Mouse (Mus musculus) liver, embryonic 15.5 days (tissue): ENCODE data around the gene Syngr4. TPM values are rescaled to one million over a fixed set of nuclear protein-coding genes. Genes with fewer than 3 reads are reported as not detected.

Experiments used
- ATAC-seq: fragments of 200-750 bp; cut with Nextera tagmentation; 2 replicates; pipeline ENCODE4 v1.8.0; 2017; ENCODE audit warnings: moderate number of reproducible peaks, mild to moderate bottlenecking, moderate library complexity; ENCODE audit not compliant: insufficient read depth
- H3K27ac ChIP-seq: fragments of 300-500 bp; sonication (generic); replicated peaks from 2 replicates; pipeline ENCODE4 v1.5.1; 2015; ENCODE audit warnings: mild to moderate bottlenecking, inconsistent platforms
- H3K27me3 ChIP-seq: fragments of 300-500 bp; sonication (generic); 2 replicates; pipeline ENCODE4 v1.6.1; 2015; ENCODE audit warnings: mild to moderate bottlenecking, inconsistent platforms
- H3K36me3 ChIP-seq: fragments of 300-500 bp; sonication (generic); replicated peaks from 2 replicates; pipeline ENCODE4 v1.6.1; 2015; ENCODE audit warnings: moderate library complexity, mild to moderate bottlenecking, inconsistent platforms
- H3K4me1 ChIP-seq: fragments of 300-500 bp; sonication (generic); replicated peaks from 2 replicates; pipeline ENCODE4 v1.6.1; 2015; ENCODE audit warnings: inconsistent platforms
- H3K4me2 ChIP-seq: fragments of 300-500 bp; sonication (generic); 2 replicates; pipeline ENCODE4 v1.6.1; 2015; ENCODE audit warnings: moderate library complexity, mild to moderate bottlenecking, inconsistent platforms
- H3K4me3 ChIP-seq: fragments of 300-500 bp; sonication (generic); replicated peaks from 2 replicates; pipeline ENCODE4 v1.5.1; 2015; ENCODE audit warnings: mild to moderate bottlenecking, inconsistent platforms
- H3K9ac ChIP-seq: fragments of 300-500 bp; sonication (generic); 2 replicates; pipeline ENCODE4 v1.6.1; 2015; ENCODE audit warnings: moderate library complexity, mild to moderate bottlenecking, inconsistent platforms
- H3K9me3 ChIP-seq: fragments of 300-500 bp; sonication (generic); replicated peaks from 2 replicates; pipeline ENCODE4 v1.6.1; 2016; ENCODE audit warnings: inconsistent platforms
- WGBS: fragments of 180-500 bp; shearing (Covaris S2); methylation state at CpG from one replicate; pipeline ENCODE4 v1.1.7; 2015; ENCODE audit warnings: mixed read lengths; ENCODE audit not compliant: insufficient replicate concordance; 5-methylcytosine and 5-hydroxymethylcytosine counted together
- polyA plus RNA-seq: library from polyadenylated mRNA; unstranded; fragments of >200 nt; fragmentation: Nextera tagmentation; extraction: Ambion mirVana; gene quantifications from 2 replicates; pipeline ENCODE4 v1.2.1, GENCODE M21; 2015

Gene Syngr4
- polyA plus RNA-seq, 1 experiment from 2014 or later: 0.94 TPM

GRCm38 (mm10) chr7:45922928-45923761, 26.6 kb upstream of the Syngr4 start:
- Histone ChIP-seq H3K4me1 (peaks cover 62% of the 10 kb centered on the region), H3K9me3 (no peaks in the 10 kb centered on the region), H3K27ac (peak overlapping the region; percentile 87), H3K4me2 (peak overlapping the region; percentile 72), H3K27me3 (no peaks in the 10 kb centered on the region; the same call in 1 of the 2 replicates), H3K36me3 (peaks cover 7% of the 10 kb centered on the region; the same call in 1 of the 2 replicates), H3K4me3 (peak overlapping the region; percentile 60), H3K9ac (peak overlapping the region; percentile 28)
- ATAC-seq: peak; percentile 83
- WGBS: under 1% methylated on average over 37 of the region's 37 CpGs

GRCm38 (mm10) chr7:45921950-45922600, 25.6 kb upstream of the Syngr4 start:
- ATAC-seq: no peak
- Histone ChIP-seq H3K27ac (peak overlapping the region; percentile 87), H3K4me1 (peaks cover 73% of the 10 kb centered on the region), H3K9me3 (no peaks in the 10 kb centered on the region), H3K4me3 (0 out of 2 replicates have a peak overlapping the region, but pooled peaks have one; percentile 60), H3K4me2 (peak overlapping the region; percentile 73), H3K36me3 (peaks cover 15% of the 10 kb centered on the region; the same call in 1 of the 2 replicates), H3K9ac (peak overlapping the region; percentile 23; the same call in 1 of the 2 replicates), H3K27me3 (no peaks in the 10 kb centered on the region)
- WGBS: 49% methylated on average over 12 of the region's 12 CpGs

GRCm38 (mm10) chr7:45921242-45921621, 24.7 kb upstream of the Syngr4 start, which contains the start of gene Emp3:
TSS of gene Emp3 (minus strand) at chr7:45921404.
- Histone ChIP-seq H3K27ac (peak within 1 kb of the TSS; percentile 87), H3K27me3 (no peaks in the 10 kb centered on the region), H3K36me3 (peaks cover 15% of the 10 kb centered on the region; the same call in 1 of the 2 replicates), H3K9me3 (no peaks in the 10 kb centered on the region), H3K4me2 (peak within 1 kb of the TSS; percentile 73), H3K4me3 (peak within 1 kb of the TSS; percentile 58), H3K9ac (peak within 1 kb of the TSS; percentile 59), H3K4me1 (peaks cover 81% of the 10 kb centered on the region)
- WGBS: 3% methylated on average over 9 of the region's 9 CpGs
- ATAC-seq: peak; percentile 19; the same call in 1 of the 2 replicates

- WGBS: 12% methylated on average over 9 of the region's 9 CpGs
- ATAC-seq: no peak
Measured at GRCm38 (mm10) chr7:45920583-45921241, 24.2 kb upstream of the Syngr4 start.

GRCm38 (mm10) chr7:45919761-45920160, 23.2 kb upstream of the Syngr4 start:
- WGBS: 42% methylated on average over 4 of the region's 4 CpGs
- peak overlapping the region; percentile 87 for H3K27ac ChIP-seq
- no peaks in the 10 kb centered on the region for H3K9me3 ChIP-seq
- H3K4me1 ChIP-seq: peaks cover 85% of the 10 kb centered on the region
- peaks cover 15% of the 10 kb centered on the region; the same call in 1 of the 2 replicates for H3K36me3 ChIP-seq
- peak overlapping the region; percentile 73 for H3K4me2 ChIP-seq
- peak overlapping the region; percentile 58 for H3K4me3 ChIP-seq
- no peaks in the 10 kb centered on the region for H3K27me3 ChIP-seq
- peak overlapping the region; percentile 59; the same call in 1 of the 2 replicates for H3K9ac ChIP-seq
- ATAC-seq: no peak

More at GRCm38 (mm10) chr7:45920583-45921241, 24.2 kb upstream of the Syngr4 start:
- Histone ChIP-seq H3K27ac (peak overlapping the region; percentile 87), H3K9ac (peak overlapping the region; percentile 59), H3K4me2 (peak overlapping the region; percentile 73), H3K36me3 (peaks cover 15% of the 10 kb centered on the region; the same call in 1 of the 2 replicates), H3K4me3 (peak overlapping the region; percentile 58), H3K9me3 (no peaks in the 10 kb centered on the region), H3K27me3 (no peaks in the 10 kb centered on the region), H3K4me1 (peaks cover 86% of the 10 kb centered on the region)

- Histone ChIP-seq H3K36me3 (peaks cover 15% of the 10 kb centered on the region; the same call in 1 of the 2 replicates), H3K27me3 (no peaks in the 10 kb centered on the region), H3K9ac (no peak overlapping the region), H3K4me2 (peak overlapping the region; percentile 73), H3K9me3 (no peaks in the 10 kb centered on the region), H3K27ac (no peak overlapping the region), H3K4me1 (peaks cover 79% of the 10 kb centered on the region), H3K4me3 (0 out of 2 replicates have a peak overlapping the region, but pooled peaks have one; percentile 58)
- no peak for ATAC-seq
- 76% methylated on average over 14 of the region's 14 CpGs for WGBS
Measured at GRCm38 (mm10) chr7:45919083-45919671, 22.7 kb upstream of the Syngr4 start.

- H3K9ac ChIP-seq: no peak overlapping the region
- no peaks in the 10 kb centered on the region for H3K9me3 ChIP-seq
- peaks cover 25% of the 10 kb centered on the region for H3K36me3 ChIP-seq
- no peak overlapping the region for H3K27ac ChIP-seq
- H3K4me1 ChIP-seq: peaks cover 67% of the 10 kb centered on the region
- 84% methylated on average over 15 of the region's 15 CpGs for WGBS
- no peak for ATAC-seq
- H3K4me2 ChIP-seq: no peak overlapping the region
- H3K4me3 ChIP-seq: no peak overlapping the region
- H3K27me3 ChIP-seq: no peaks in the 10 kb centered on the region
Measured at GRCm38 (mm10) chr7:45917926-45918325, 21.4 kb upstream of the Syngr4 start.

GRCm38 (mm10) chr7:45917004-45917704, 20.6 kb upstream of the Syngr4 start:
- Histone ChIP-seq H3K9ac (no peak overlapping the region), H3K4me2 (peak overlapping the region; percentile 55), H3K27me3 (no peaks in the 10 kb centered on the region), H3K36me3 (peaks cover 31% of the 10 kb centered on the region), H3K4me1 (peaks cover 59% of the 10 kb centered on the region), H3K4me3 (peak overlapping the region; percentile 45), H3K9me3 (no peaks in the 10 kb centered on the region), H3K27ac (peak overlapping the region; percentile 45; the same call in 1 of the 2 replicates)
- 37% methylated on average over 13 of the region's 13 CpGs for WGBS
- ATAC-seq: 0 out of 2 replicates have a peak, but pooled peaks have one; percentile 1

- Histone ChIP-seq H3K27ac (peak overlapping the region; percentile 45), H3K9ac (peak overlapping the region; percentile 35), H3K4me1 (peaks cover 51% of the 10 kb centered on the region), H3K27me3 (no peaks in the 10 kb centered on the region), H3K4me2 (peak overlapping the region; percentile 55), H3K4me3 (peak overlapping the region; percentile 45), H3K9me3 (no peaks in the 10 kb centered on the region), H3K36me3 (peaks cover 31% of the 10 kb centered on the region)
- WGBS: 40% methylated on average over 26 of the region's 26 CpGs
- ATAC-seq: peak; percentile 43
Measured at GRCm38 (mm10) chr7:45916056-45917003, 19.8 kb upstream of the Syngr4 start.
